Mouse (Mus musculus) gastrocnemius, postnatal 10 days (tissue): ENCODE data around the gene Ormdl3. TPM values are rescaled to one million over a fixed set of nuclear protein-coding genes. Genes with fewer than 3 reads are reported as not detected.
"Not testable (repeated sequence)": the region's sequence is repeated elsewhere in the genome, so short reads cannot be mapped to it uniquely, and the experiment has no call there.

Experiments used
- DNase-seq: peaks from one replicate; pipeline ENCODE4 v3.0.0; 2021; ENCODE audit warnings: mixed read lengths
- long read RNA-seq, 2 experiments: library from polyadenylated mRNA; stranded (forward); transcript quantifications; one replicate each; pipeline ENCODE4 v2.0.0; 2021
- total RNA-seq, 2 experiments: library from RNA; stranded (reverse); gene quantifications; 2 replicates each; pipeline ENCODE4 v1.2.3; 2021

Ormdl3 gene
- total RNA-seq: 10 to 100 TPM; 20.4 to 23.1 TPM
- long read RNA-seq, experiment 1, transcript Ormdl3-201 (4 exons, 2,184 nt): major isoform, 25 of 27 reads
- long read RNA-seq, experiment 1, partial matches to known transcripts: 1 of 27 reads
- long read RNA-seq, experiment 1, other reads (novel, unspliced or antisense): 1 of 27 reads
- long read RNA-seq, experiment 2, transcript Ormdl3-201 (4 exons, 2,184 nt): major isoform, 13 of 15 reads
- long read RNA-seq, experiment 2, partial matches to known transcripts: 0 of 15 reads
- long read RNA-seq, experiment 2, other reads (novel, unspliced or antisense): 2 of 15 reads

DNA sequence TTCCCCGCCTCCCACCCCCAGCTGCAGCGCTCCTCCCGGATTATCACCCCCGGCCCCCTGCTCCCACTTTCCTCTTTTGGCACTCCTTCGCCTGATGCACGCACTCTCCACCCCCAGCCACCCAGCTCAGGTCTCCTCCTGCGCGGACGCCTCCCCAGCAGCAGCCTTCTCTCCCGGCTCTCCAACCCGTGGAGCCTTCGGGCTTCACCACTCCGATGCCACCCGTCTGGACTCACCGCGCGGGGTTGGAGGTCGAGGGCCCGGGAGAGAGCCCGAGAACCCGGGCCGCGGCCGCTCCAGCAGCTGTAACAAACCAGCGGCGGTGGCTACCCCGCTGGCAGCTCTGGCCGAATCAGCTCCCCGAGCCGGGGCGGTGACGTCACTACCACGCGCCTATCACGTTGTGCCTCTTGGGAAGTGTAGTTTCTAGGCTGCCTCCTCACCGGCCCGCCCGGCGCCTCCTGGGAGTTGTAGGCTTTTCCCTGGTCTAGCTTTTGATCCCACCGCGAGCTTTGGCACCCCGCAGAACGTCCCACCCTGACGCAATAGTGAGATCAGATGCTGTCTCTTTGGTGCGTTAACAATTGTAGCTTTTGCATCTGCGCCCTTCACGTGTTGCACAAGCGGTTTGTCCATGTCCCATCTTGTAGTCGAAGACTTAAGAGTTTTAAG lies at the start of gene Ormdl3:
Ormdl3 (minus strand) TSS at position 477 of the 672 bp plus-strand sequence.
- DNase-seq: peak; percentile 99

DNA sequence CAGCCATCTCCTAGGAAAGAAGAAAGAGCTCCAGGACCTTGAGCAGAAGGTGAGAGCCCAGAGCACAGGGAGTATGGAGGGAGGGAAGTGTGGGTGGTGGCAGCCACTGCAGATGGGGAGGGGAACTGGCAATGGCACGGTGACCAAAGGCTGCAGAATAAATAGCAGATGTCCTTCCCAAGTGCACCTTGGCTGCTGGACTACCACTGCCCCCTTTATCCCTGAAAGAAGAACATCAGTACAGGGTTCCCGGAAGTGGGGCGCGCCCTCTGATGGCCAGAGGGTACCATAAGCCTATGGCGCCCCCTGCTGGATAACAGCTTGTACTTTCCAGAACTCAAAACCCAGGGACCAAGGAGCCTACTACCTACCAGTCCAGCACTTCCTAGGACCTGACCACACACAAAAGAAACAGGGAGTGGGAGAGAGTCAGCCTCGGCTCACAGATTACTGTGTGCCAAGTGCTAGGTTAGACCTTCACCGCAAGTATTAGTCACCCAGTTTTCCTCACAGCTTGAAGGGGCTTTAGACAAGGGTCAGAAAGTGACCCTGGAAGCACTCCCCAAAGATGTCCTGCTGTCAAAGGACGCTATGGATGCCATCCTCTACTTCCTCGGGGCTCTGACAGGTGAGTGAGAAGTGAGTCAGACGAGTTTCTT lies 48.3 kb upstream of the Ormdl3 start:
- not testable (repeated sequence) for DNase-seq

DNA sequence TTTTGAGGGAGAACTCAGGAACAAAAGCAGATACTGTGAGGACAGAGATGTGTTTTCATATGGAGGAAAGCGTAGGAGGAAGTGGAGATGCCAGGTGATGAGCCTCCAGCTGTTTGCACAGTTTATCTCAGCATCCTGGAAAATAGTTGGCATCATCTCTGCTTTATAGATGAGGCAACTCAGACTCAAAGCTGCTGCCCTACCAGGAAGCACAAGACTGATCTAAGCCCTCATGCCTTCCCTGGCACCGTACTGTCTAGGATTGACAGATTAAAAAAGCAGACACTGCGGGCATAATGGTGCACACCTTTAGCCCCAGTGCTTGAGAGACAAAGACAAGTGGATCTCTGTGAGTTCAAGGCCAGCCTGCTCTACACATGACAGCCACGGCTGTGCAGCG lies 43.5 kb upstream of the Ormdl3 start:
- no peak for DNase-seq

DNA sequence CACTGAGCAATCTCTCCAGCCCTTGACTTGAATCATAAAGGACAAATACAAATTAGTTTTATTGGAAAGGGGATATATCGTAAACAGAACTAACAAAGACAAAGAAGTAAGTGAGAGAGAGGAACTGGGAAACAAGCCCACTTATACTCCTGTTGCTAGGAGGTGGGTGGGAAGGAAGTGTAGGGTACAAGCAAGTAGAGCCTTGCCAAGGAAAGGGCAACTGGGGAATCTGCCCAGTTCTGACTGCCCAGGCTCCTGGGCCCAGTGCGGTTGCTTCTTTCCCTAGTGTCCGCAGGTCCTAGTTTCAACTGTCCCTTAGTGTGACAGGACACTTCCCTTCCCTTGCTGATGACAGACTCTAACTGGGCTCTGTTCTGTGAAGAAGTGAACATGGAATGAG lies 41.5 kb upstream of the Ormdl3 start:
- no peak for DNase-seq

DNA sequence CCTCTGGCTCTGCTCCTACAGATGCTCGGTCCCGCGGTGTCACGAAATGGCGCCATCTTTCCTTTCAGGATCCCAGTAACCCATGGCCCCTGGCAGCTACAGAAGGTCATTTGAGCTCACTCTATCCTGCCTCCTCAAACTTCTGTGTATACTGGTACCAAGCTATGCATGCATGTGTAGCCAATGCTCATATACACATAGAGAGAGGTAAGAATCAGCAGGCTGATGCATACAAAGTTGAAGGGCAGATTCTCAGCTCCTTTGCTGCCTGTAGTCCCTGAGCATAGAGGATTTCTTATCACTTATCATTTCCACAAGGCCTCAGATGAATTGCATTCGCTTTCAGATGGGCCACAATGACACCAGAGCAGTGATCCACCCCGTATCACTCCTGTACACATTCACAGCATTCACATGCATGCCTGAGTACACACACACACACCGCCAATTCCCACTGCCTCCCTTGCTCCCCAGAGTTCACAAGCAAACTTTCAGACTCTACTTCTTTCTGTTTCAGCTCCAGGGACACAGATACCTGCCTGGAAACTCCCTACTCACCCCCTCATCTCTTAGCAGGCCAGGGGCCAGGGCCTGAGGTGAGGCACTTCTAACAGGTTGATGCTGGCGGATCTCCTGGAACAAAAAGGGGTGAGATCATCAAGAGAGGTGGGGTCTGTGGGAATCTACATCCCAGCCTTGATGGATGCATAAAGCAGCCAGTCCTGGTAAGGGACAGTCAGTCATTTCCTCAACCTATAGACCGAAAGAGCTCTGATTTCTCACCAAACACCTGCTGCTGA lies 38.6 kb upstream of the Ormdl3 start, which contains the start of the genes Gm12355 and Gsdma3:
Gm12355 (minus strand) TSS at position 51 of the 800 bp plus-strand sequence.
Gsdma3 (plus strand) TSS at position 750 of the 800 bp plus-strand sequence.
- DNase-seq: no peak

DNA sequence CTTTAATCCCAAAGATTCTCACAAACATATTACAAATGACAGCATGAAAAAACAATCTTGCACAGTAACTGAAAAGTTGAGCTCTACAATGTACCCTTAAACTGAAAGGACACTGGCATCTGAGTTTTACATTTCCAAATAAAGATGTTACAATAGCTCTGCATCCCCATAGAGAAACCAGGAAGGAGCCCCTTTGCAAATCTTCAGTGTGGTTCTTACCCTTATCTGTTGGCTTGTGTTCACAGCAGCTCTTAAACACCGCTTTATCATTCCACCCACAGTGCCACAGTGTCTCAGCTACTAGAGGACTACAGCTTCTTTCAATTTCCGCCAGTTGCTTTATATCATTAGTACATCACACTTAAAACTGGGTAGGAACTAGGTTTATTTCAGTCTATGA lies 37.2 kb upstream of the Ormdl3 start:
- DNase-seq: not testable (repeated sequence)

DNA sequence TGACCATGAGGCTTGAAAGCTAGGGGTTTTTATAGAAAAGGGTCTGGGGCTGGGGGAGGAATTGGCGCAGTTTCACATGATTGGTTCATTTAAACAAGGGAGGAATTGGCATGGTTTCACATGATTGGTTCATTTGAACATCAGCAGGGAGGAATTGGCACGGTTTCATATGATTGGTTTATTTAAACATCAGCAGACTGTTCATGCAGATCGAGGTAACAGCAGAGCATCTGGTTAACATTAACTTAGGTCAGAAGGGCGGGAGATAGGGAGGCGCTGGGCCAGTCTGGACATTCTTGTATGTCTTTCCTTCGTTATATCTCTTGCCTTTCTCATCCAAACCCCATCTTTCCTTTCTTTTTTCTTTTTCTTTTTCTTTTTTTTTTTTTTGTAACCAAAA lies 36.8 kb upstream of the Ormdl3 start:
- not testable (repeated sequence) for DNase-seq

DNA sequence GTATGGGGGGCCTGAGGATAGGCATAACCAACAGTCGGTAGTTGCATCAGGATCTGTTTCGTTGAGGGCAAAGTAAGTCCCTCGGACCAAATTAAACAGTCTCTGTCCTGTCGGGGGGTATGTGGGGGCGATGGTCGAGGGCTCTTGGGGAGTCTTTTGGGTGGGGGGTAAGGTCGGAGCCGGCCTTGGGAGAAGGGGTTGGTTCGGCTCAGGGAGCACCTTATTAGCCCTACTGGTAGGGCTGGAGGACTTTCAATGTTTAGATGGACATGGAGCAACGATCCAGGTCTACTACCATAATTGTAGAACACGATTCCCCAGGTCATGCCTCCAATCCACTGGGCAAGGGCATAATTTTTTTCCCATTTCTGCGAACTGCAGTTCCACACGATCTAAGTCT lies 33.6 kb upstream of the Ormdl3 start:
- no peak for DNase-seq

DNA sequence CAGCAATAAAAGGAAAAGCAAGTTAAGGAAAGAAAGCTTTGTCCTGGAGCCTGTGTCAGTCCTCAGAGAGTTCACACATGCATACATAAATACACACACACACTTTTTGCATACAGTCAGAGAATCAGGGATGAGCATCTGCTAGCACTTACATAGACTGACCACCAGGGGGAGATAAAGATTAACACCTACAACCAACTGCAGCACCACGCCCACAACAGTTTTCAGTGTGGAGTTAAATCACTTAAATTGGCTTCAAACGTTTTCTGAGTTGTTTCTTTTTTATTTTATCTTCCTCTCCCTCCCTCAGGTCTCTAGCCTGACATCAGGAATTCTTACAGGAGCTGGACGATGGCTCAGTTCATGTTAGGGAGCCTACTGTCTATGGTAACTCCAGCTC lies 19.6 kb upstream of the Ormdl3 start:
- no peak for DNase-seq

DNA sequence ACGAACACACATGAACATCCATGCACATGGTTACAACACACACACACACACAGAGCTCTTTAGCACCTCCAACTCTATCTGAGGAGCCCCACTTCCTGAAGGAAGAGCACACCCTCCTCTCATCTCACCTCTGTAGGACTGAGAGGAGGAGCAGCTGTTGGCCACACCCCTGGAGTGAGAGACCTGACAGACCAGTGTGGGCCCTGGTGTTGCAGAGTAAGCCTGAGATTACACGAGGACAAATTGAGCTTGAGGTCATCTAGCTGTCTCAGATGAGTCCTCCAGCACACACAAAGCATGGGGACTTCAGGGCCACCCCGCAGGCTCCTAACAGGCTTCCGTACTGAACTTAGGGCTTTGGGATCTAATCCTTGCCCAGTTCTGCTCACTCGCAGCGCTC lies 17.7 kb upstream of the Ormdl3 start:
- DNase-seq: not testable (repeated sequence)

DNA sequence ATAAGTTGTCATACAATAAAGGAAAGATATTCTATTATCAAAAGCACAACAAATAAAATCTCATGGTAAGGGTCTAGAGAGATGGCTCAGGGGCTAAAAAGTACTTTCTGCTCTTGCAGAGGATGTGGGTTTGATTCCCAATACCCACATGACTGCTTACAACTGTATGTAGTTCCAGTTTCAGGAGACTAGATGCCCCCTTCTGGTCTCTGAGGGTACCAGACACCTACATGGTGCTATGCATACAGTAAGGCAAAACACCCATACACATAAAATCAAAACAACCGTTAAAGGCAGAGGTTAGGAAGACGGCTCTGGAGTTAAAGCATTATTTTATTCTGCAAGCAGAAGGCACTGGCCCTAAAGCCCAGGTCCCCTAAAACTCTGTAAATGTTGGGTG lies 16.8 kb upstream of the Ormdl3 start:
- no peak for DNase-seq

DNA sequence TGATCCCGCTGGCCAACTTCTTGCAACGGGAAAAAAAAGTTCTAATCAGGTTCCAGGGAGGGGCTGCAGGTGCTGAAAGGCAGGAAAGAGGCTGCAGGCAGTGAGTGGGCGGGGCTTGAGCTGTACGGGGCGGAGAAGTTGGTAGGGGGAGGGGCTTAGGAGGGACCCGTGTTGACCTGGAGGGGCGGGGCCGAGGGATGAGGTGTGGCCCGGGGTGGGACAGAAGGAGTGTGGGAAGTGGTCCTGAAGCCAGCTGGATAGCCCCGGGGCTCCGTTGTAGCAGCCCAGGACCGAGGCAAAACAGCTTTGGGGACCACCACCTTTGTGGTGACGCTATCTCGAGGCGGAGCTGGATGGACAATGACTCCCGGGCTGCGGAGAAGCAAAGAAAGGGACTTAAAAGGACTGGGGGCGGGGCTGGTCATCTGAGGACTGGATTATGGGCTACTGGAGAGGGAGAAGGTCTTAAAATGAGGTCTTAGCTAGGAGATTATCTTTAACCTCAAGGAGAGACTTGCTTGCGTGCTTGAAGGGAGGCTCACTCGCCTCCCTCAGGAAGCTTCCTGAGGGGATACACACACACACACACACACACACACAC lies 15.0 kb upstream of the Ormdl3 start:
- no peak for DNase-seq

DNA sequence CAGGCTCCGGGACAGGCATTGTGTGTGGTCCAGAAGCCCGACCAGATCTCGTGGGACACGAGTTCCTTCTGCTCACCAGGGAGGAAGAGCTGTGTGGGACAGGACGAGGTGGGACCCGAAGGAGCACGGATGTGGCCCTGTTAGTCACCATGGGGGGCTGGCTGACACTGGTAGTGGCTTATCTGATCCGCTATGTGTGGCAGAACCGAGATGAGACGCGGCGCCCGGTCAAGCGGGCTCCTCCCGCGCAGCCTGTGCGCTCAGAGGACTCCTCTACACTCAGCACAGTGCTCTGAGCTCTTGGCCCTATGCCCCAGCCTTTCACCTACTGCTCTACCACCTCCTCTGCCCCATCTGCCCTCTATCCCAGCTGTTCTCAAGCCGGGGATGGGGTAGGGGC lies 12.1 kb upstream of the Ormdl3 start:
- DNase-seq: no peak

DNA sequence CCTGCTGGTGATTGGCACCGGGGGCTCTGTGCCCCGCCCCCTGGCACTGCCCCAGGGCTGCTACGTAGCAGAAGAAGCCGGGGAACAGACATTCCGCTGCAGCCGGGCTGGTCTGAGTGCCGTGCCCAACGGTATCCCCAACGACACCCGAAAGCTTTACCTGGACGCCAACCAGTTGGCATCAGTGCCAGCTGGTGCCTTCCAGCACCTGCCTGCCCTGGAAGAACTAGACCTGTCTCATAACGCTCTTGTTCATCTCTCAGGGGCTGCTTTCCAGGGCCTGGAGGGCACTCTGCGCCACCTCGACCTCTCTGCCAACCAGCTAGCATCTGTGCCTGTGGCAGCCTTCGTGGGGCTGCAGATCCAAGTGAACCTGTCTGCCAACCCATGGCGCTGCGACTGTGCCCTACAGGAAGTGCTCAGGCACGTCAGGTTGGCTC lies 11.7 kb upstream of the Ormdl3 start:
- DNase-seq: no peak

DNA sequence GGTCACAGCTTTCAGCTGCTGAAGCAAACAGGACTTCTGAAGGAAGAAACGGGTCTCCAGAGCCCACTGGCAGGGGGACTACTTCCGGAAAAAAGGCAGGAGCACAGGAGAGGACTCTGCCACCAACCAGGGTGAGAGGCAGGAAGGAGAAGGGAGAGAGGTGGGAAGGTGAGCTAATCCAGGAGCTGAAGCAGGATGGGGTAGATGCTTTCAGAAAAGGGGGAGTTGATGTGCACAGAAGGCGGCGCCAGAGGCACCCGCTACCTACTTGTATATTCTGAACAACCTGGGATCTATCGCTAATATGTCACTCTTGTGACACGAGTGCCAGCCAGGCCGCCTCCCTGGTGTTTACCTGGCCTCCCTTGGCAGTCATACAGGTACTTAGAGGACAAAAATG lies 10.8 kb upstream of the Ormdl3 start, which contains the start of gene Lrrc3c:
Lrrc3c (plus strand) TSS at position 301 of the 400 bp plus-strand sequence.
- DNase-seq: no peak

DNA sequence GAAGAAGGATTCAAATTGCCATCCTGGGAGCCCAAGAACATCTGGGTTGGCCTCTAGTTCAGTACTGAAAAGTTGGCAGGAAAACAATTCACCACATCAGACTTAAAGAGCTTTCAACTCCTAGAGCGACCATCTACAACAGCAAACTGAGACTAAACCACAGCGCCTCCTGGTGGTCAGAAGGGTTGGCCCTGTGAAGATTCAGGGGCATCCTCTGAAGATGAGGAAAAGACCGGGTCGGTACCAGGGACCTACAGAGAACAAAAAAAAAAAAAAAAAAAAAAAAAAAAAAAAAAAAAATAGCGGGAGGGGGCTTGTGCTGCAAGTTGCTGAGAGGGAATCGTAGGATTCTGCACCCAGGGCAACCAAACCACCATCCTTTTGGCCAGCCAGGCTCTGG lies 10.2 kb upstream of the Ormdl3 start:
- peak; percentile 66 for DNase-seq

DNA sequence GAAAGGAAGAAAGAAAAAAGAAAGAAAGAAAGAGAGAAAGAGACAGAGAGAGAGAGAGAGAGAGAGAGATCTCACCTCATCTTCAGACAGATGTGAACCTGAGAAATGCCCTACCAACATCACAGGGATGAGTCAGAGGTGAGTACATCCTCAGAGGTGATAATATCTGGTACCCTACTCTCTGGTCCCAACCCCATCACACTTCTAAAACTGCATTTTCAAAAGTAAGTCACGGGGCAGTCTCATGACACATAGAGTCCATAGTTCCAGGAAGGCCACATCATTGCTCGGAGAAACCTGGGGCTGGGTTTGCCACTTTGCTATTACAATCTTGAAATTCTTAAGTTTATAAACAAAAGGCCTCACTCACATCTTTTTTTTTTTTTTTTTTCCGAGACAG lies 8.8 kb upstream of the Ormdl3 start:
- no peak for DNase-seq

DNA sequence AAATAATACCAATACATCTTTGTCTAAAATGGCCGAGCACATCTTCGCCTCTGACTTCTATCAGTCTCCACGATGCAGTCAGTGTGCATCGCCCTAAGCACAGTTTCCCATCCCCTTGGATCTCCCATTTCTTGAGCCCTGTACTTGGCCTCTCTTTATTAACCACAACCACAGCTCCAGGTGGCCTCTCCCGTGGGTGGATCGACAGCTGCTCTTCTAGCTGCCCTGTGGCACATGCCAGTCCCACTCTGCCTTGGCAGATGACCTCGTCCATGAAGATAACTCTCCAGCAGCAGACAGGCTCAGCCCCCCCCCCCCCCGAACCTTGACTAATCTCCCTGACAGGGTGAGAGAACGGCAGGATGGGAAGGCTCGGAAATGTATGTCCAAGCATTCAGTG lies 8.3 kb upstream of the Ormdl3 start:
- no peak for DNase-seq

DNA sequence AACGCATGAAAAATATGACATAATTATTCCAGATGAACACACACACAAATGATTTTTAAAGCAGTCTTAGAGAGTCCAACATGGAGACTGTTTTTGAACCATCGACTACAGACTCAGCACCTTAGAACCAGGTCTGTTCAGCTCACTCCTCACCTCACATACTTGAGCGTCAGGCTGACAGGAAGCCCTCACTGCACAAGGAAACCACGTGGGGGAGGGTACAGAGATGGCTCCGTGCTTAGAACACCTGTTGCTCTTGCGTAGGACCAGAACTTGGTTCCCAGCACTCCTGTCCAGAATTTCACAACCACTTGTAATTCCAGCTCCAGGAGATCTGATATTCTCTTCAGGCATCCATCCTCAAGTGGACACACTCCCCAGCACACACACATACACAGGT lies 7.9 kb upstream of the Ormdl3 start:
- no peak for DNase-seq

DNA sequence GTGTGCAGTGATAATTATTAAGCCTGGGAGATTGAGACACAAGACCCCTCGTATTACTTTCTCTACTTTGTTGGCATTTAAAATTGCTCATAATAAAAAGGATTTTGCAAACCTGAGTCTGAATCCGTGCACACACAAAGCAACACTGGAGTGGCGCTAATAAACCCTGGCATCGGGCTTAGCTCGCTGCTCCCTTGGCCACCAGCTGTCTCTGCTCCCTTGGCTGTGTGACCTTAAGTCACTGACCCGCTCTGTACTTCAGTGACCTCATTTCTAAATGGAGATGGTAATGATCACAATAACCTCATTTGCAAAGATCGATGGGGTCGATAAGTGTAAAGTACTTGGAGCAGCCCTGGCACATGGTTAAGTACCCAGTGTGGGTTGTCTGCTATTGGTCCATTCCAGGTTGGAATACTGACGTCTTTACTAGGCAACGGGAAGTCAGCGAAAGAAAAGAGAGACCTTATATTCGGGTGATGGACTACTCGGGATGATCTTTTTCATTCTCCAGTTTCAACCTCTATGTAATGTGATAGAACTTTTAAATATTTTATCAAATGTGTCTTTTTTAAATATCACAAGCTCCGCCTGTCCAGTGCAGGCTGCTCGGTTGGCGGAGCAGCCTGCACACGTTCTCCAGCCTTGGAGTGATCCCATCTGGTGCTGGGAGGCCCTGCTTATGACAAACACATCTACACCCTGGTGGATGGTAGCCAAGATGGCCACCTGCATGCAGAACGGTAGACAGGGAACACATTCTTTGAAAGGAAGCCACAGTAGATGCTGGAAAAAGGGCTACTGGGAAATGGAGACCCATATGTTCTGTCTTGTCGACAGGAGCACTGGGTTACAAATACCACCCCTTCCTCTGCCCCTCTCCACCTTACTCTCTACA lies 3.6 kb upstream of the Ormdl3 start:
- DNase-seq: no peak

DNA sequence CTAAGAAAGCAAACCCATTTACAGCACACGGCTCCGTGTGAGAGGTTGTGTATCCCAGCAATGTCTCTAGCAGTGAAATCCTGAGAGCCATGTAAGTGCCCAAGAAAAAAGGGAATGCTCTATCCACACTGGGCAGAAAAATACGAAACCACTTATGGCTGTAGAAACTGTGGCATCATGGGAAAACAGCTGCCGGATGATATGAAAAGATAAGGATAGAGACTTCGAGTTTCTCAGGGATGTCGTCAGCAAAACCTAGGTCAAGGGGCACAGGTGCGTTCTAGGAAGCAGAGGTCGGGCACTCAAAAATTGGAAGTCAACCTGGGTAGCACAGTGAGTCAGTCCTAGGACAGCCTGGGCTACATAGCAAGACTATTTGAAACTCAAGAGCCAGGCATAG lies 2.1 kb upstream of the Ormdl3 start:
- no peak for DNase-seq
